Mouse (Mus musculus) MEL-GATA-1-ER (cell line): Measurements from ENCODE around the gene Tsc22d3.

ENCODE experiments used
- DNase-seq: peaks from one replicate; pipeline ENCODE4 v3.0.0-alpha.2; 2012; ENCODE audit warnings: low read depth; ENCODE audit errors: extremely low read depth

Gene Tsc22d3

GRCm38 (mm10) chrX:140600410-140601109, at the start of gene Tsc22d3:
Gene Tsc22d3 (minus strand): TSS chrX:140600659.
- peak; percentile 72 for DNase-seq

GRCm38 (mm10) chrX:140639592-140639991, 39.1 kb upstream of the Tsc22d3 start:
- DNase-seq = no peak

GRCm38 (mm10) chrX:140638028-140638427, 37.6 kb upstream of the Tsc22d3 start:
- DNase-seq = no peak

GRCm38 (mm10) chrX:140624875-140625594, 24.6 kb upstream of the Tsc22d3 start:
- DNase-seq = peak; percentile 60

GRCm38 (mm10) chrX:140609938-140610337, 9.5 kb upstream of the Tsc22d3 start:
- DNase-seq = no peak

DNA sequence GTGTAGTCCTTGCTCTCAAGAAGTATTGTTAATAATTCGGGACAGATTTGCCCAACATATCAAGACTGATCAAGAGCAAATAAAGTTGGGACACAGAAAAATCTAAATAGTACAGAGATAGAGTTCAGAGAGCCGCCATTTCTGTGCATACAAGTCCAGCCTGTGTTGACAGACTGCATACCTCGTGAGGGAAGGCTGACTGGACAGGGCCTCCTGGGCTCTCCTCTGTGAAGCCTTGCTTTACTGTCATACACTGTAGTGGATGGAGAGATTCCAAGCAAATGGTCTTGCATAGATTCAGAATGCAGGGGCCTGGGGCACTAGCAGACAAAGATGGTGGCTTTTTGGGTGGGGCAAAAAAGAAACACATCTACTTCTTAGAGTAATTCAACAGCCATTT, 1.4 kb upstream of the Tsc22d3 start:
- no peak for DNase-seq

- DNase-seq = peak; percentile 21
Observed at GRCm38 (mm10) chrX:140601311-140601710, 852 bp upstream of the Tsc22d3 start.

DNA sequence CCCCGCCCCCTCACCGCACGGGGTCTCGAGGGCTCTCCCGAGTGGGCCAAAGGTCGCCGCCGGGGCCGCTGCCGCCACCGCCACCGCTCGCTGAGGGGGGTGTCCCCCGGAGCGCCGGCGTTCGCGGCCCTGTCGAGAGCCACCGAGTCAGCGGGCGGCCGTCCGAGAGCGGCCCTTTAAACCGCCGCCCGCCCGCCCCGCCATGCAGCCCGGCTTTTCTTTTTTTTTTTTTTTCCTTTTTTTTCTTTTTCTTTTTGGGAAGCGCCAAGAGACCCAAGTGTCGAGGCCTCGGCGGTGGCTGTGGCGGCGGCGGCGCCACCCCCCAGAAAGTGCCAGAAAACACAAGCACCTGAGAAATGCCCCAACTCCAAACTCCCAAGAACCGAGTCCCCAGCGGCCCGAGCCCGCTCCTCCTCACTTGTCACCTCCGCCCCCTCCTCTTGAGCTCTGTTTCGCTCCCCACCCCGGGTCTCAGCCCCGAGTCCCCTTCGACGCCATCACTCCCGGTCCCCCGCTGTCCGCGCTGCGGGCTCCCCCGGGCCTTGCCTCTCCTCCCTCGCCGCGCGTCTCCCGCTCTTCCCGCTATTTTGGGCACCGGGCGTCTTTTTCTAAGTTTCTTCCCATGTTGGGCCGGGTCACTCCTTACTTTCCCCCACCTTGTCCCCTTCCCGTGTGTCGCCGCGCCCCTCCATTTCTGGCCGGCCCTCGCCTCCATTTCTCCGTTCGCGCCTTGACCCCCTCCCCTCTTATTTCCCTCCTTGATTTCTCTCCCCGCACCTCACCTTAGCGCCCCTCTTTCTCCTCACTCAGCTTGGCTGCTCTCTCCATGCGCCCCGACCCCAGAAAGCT, 674 bp downstream of the Tsc22d3 start:
- DNase-seq = no peak

GRCm38 (mm10) chrX:140598850-140599560, 1.5 kb downstream of the Tsc22d3 start:
- DNase-seq = peak; percentile 11

DNA sequence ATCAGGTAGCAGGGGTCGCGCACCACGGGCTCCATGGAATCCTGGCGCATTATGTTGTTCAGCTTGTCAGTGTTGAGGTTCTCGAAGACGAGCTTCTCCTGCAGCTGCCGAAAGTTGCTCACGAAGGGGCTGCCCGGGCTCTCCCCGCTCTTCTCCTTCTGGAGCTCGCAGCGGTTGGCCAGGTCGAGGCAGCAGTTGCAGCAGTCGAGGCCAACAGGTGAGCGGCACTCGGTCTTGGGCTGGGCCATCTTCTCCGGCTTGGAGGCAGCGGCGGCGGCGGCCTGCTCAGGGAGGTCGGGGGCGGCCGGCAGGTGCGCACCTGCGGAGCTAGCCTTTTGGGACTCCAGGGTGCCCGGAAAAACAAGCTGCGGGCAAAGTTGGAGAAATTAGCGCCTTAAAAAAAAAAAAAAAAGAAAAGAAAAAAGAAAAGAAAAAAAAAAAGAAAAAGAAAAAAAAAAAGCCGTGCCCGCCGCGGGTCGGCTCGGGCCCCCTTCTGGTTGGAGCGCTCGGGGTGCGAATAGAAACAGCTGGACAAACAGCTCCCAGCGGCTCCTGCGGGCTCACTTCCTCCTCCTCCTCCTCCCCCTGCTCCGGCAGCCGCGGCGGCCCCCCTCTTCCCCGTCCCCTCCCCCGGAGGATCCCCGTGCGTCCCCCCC, 2.1 kb downstream of the Tsc22d3 start:
- peak; percentile 19 for DNase-seq

DNA sequence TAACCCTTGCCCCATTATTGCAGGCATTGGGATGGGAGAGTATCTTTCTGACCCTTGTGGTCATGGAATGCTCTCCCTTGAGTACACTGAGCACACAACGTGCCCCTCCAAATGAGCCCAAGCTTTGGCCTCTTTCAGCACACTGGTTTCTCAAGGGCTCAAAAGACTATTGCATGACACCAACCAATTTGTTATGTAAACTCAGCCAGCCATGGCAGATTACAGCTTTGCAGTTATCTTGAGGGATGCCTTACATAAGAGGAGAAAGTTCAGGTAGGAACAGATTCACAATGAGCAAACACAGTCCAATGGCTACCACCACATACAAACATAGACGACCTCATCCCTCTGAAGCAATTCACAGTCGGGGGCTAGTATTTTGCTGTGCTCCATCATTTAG, 9.3 kb downstream of the Tsc22d3 start:
- no peak for DNase-seq

DNA sequence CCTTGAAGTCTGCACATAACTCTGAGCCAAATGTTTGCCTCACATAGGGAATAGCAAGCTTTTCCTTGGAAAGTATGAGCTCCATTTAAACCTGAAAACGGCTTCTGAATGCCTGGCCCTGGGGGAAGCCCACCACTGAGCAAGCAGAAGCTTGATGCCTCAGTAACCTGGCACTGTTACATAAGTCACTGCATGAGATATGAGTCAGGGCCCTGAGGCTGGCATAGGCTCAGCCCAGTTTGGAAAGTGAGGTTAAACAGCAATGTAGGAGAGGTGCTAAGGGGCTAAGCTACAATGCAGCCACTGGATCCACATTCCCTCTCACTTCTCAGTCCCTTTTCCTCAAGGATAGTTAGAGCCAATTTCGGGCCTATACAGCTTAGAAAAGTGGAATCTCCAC, 10.3 kb downstream of the Tsc22d3 start:
- no peak for DNase-seq

DNA sequence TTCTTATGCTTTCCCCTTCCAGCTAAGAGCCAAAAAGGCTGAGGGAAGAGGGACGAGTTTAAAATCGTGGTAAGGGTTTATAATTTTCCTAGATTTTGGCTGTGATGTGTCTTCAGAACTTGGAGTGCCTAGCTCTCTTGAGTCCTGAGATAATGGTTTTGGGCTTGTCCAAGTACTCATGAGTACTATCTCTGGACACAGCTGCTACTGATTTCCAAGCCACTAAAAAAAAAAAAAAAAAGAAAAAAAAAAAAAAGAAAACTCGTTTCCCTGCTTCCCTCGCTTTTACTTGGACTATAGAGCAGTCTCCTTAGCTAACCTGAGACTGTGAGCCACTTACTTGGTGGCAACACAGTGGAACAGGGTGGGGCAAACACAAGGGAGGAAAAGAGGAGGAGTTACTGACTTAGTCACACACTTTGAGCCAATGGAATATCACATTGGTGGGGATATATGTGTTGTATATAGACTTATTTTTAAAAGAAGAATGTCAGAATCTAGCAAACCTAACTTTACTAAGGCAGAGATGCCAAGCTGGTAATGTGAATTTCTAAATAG, 11.2 kb downstream of the Tsc22d3 start:
- DNase-seq = no peak

- DNase-seq = no peak
Observed at GRCm38 (mm10) chrX:140588534-140588933, 11.9 kb downstream of the Tsc22d3 start.

- no peak for DNase-seq
Observed at GRCm38 (mm10) chrX:140580416-140580815, 20.0 kb downstream of the Tsc22d3 start.

GRCm38 (mm10) chrX:140575636-140576035, 24.8 kb downstream of the Tsc22d3 start:
- DNase-seq = no peak

DNA sequence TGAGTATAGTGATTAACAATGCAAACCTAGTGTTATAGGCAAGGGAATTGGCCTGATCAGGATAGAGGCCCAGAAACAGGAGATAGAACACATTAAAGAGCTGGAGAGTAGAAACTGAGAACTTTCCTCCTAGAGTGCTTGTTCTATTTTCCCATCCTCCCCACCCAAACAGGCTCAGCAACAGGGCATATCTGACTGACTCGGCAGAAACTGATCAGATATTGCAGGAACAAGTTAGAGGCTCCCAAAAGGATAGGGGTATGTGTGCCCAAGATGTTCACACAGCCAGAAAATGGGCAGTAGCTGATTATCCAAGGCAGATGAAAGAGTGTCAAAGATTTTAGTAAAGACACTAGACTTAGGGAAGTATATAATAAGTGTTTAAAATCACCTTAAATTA, 25.3 kb downstream of the Tsc22d3 start:
- DNase-seq = no peak

- no peak for DNase-seq
Observed at GRCm38 (mm10) chrX:140572702-140573338, 27.6 kb downstream of the Tsc22d3 start.

DNA sequence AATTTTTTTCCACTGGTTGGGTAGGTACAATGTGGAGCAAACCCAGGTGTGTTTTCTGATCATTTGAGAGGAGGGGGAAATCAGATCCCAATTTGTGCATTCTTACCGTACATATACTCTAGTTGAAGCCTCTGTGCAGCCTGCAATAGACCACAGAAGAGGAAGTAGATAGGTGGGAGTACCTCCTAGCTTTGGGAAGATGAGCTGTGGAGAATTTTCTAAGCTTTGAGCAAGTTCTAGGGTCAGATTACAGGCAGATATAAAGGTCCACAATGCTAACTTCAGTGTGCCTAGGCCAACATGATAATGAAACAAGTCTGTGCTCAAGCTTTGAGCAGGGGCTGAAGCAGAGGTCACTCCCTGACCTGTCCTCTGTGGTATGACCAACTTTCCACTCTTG, 30.9 kb downstream of the Tsc22d3 start:
- no peak for DNase-seq
